Mouse (Mus musculus): ENCODE results near the gene Hoxb5.

Hoxb5 gene

DNA sequence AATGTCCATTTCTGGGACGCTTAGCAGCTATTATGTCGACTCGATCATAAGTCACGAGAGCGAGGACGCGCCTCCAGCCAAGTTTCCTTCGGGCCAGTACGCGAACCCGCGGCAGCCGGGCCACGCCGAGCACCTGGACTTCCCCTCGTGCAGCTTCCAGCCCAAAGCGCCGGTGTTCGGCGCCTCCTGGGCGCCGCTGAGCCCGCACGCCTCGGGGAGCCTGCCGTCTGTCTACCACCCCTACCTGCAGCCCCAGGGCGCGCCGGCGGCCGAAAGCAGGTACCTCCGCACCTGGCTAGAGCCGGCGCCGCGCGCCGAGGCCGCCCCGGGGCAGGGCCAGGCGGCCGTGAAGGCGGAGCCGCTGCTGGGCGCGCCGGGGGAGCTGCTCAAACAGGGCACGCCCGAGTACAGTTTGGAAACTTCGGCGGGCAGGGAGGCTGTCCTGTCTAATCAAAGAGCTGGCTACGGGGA lies 31.6 kb upstream of the Hoxb5 start:
- DNase-seq (ENCODE audit: low read depth, low spot score) = no peak

GRCm38 (mm10) chr11:96272024-96272921 lies 30.9 kb upstream of the Hoxb5 start:
- no peak for DNase-seq (ENCODE audit: low read depth, low spot score)

- DNase-seq (ENCODE audit: low read depth, low spot score) = no peak
These were observed 28.7 kb upstream of the Hoxb5 start for GRCm38 (mm10) chr11:96274428-96274827.

GRCm38 (mm10) chr11:96275896-96276295 lies 27.2 kb upstream of the Hoxb5 start:
- no peak for DNase-seq (ENCODE audit: low read depth, low spot score)

DNA sequence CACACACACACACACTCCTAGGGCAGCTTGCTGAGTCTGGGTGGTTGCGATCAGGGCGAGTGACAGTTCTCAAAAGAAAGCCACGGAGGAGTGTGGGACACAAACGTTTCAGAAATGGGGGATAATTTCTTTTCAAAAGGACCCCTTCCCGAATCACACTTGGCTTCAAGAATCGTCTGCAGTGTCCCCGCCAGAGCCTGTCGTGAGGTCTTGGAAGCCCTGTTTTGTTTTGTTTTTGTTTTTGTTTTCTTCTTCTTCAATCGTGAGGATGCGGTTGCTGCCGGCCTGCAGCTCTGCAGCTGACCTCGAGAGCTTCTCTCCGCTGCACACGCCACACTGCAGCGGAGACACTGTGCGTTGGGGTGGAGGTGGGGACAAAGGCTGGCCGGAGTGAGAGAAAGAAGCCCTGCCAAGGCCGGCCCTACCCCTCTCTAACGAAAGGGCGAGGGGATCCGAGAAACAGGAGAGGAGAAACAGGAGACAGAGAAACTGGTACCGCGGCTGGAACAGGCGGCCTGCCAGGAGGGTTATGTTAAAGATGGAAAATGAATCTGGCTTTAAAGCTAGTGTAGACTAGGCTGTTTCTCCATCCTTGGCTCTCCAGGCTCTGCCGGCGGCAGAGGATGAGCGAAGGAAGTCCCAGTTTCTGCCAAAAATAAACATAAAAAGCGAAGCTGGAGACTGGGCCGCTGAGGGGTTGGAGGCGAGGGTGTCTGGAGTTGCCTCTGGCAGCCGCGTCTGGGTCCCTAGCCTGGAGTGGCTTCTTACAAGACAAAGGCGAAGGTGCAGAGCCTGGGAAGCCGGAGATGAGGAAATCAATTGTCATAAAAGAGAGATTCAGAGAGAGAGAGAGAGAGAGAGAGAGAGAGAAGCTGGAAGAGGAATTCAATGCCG lies 25.7 kb upstream of the Hoxb5 start:
- DNase-seq (ENCODE audit: low read depth, low spot score) = no peak

GRCm38 (mm10) chr11:96278324-96278723 lies 24.8 kb upstream of the Hoxb5 start:
- no peak for DNase-seq (ENCODE audit: low read depth, low spot score)

DNA sequence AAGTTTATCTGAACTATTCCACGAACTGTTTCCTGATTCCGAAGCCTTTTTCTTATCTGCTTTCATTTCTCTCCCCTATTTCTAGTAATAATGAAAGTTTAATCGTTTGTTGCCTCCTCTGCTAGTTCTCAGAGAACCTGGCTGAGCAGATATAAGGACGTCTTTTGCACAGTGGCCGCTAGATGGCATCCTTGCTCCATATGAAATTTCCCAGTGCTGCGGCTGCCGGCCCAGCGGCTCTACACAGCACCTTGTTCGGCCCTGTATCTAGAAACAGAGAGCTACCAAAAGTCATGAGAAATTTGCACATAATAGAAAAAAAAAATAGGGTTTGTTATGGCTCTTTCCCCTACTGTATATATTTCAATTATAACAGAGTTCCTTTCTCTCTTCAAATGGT lies 24.4 kb upstream of the Hoxb5 start:
- no peak for DNase-seq (ENCODE audit: low read depth, low spot score)

DNA sequence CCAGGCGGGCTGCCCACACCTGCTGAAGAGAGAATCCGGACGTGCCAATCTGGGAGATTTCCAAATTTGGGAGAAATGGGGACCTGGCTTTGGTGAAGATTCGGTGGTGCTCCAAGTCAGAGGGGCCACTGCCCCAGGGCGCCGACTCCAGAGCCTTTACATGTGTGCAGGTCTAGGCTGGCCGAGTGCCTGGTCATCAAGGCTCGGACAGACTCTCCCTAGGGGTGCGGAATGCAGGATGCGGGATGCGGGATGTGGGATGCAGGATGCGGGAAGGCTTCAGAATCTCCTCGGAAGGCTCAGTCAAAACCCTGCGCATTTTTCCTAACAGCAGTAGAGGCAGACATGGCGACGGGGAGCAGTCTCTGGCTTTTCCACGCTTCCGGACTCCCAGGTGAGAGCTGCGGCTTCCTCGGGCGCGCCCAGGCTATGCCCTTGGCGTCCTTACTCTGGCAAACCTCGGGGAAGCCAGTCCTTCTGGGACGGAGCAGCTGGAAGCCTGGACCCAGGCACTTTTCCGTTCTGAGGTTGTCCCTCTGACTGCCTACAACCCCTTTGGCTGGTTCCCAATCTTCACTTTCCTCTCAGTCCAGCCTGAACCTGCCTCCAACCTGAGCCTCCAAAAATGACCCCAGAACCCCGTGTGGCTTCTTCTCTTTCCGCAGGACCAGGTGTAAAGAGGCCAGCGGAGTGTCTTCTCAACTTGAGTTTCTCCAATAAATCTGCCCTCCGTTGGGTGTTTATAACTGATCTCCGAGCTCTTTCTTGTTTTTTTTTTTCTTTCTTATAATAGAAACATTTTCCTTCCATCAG lies 23.5 kb upstream of the Hoxb5 start:
- no peak for DNase-seq (ENCODE audit: low read depth, low spot score)

- DNase-seq (ENCODE audit: low read depth, low spot score) = no peak
These were observed 22.4 kb upstream of the Hoxb5 start for GRCm38 (mm10) chr11:96280399-96281378.

- no peak for DNase-seq (ENCODE audit: low read depth, low spot score)
These were observed 21.7 kb upstream of the Hoxb5 start for GRCm38 (mm10) chr11:96281396-96281795.

GRCm38 (mm10) chr11:96281855-96282570 lies 21.1 kb upstream of the Hoxb5 start, which contains the start of gene Hoxb8:
Gene Hoxb8 (plus strand): TSS chr11:96281905.
- no peak for DNase-seq (ENCODE audit: low read depth, low spot score)

GRCm38 (mm10) chr11:96282795-96283430 lies 20.2 kb upstream of the Hoxb5 start:
- DNase-seq (ENCODE audit: low read depth, low spot score) = no peak

DNA sequence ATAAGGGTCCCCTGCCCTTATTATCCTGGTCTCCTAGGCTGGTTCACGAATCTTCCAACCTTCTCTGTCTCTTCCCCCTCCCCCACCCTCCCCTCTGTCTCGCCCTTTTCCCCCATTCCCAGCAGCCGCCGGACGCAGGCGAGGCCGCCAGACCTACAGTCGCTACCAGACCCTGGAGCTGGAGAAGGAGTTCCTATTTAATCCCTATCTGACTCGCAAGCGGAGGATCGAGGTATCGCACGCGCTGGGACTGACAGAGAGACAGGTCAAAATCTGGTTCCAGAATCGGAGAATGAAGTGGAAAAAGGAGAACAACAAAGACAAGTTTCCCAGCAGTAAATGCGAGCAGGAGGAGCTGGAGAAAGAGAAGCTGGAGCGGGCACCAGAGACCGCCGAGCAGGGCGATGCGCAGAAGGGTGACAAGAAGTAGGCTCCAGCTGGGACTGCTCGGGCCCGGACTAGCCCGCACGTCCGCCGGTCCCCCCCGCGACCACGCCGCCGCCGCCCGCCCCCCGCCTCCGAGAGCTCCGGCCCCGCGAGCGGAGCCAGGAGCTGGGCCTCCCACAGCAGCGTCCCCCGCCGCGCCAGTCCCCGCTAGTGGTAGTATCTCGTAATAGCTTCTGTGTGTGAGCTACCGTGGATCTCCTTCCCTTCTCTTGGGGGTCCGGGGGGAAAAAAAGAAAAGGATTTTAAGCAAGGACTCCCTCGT lies 18.9 kb upstream of the Hoxb5 start:
- DNase-seq (ENCODE audit: low read depth, low spot score) = no peak

GRCm38 (mm10) chr11:96284774-96285734 lies 18.1 kb upstream of the Hoxb5 start:
- no peak for DNase-seq (ENCODE audit: low read depth, low spot score)

DNA sequence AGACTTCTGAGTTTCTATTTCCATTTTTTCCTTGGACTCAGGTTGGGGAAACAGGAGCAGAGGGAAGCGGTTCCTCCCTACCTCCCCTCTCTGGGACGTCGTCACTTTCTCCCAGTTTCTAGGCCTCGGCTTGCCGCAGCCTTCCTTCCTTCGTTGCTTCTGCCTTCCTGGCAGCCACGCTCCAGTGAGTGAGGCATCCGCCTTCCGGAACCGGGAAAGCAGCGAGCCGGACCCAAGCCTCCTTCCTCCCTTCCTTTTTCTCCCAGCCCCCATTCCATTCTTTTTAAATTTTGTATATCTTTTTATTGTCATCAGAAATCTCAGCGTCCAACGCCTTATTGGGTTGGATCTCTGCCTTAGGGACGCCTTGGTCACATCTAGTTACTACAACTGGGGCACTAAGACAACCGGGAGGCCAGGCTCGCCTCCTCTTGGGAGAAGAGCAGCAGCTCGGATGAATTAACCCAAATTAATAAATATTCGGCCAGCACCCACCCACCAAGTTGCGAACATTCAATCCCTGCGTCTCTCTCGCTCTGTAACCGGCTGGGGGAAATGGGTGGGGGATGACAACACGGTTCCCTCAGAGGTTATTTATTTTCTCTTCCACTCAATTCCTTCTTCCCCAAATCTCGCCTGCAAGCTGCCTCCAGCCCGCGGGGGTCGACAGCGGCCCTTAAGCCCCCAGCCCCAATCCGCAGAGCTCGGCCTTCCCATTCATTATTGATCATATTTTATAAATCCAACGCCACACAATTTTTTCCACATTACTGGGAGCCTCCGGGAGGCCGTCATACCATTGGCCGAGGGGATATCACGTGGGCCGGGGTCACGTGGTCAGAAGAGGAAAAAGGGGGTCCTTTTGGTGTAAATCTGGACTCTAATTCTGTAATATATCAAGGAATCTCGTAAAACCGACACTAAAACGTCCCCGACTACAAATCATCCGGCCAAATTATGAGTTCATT lies 17.1 kb upstream of the Hoxb5 start, which contains the start of gene Hoxb7:
Gene Hoxb7, plus strand, starts transcription at position 853 of the 968 bp plus-strand sequence.
- no peak for DNase-seq (ENCODE audit: low read depth, low spot score)

Measured in WW6 (cell line).